Mouse (Mus musculus): ENCODE measurements around the gene Fbxo3. TPM values are rescaled to one million over a fixed set of nuclear protein-coding genes. Genes with fewer than 3 reads are reported as not detected.
A peak's percentile ranks its signal among the peaks of the same experiment; 100 is the strongest.
"Not testable (repeated sequence)": the region's sequence is repeated elsewhere in the genome, so short reads cannot be mapped to it uniquely, and the experiment has no call there.

Fbxo3 gene
- total RNA-seq, 2 experiments from 2014 or later = 49.2 to 49.8 TPM

DNA sequence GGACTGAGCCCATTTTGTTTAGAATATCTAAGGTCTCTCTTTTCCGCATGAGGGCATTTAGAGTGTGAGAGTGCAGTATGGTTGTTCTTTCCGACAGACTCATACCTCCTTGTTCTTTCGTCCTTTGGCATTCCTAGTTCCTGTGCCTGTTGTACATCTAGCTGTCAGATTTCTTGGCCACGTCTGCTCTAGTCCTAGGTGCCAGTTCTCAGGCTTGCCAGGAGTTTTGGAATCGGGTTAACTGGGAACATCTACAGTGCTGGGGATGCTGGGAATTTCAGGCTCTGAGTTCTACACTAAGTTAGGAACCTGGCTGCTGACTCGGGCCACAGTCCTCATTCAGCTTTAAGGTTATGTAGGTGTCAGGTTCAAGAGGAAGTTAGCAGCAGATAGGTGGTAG lies 8.1 kb downstream of the Fbxo3 start:
- no peak for ATAC-seq (ENCODE audit: poor library complexity, severe bottlenecking)

DNA sequence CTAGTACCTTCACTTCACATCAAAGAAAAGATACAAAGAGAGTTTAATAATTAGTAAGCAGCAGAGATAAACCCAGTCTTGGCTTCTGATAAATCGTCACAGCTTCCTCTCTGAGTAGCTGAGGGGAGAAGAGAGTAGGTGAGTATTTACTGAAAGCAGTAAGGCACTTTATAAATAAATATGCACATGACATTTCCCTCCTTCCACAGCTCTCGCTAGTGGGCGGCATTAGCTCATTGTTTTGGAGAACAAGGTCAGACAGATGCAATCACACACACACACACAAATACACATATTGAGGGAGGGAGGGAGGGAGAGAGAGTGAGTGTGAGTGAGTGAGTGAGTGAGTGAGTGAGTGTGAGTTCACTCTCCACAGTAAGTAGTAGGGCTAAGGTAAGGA lies 8.8 kb downstream of the Fbxo3 start:
- ATAC-seq (ENCODE audit: poor library complexity, severe bottlenecking) = no peak

DNA sequence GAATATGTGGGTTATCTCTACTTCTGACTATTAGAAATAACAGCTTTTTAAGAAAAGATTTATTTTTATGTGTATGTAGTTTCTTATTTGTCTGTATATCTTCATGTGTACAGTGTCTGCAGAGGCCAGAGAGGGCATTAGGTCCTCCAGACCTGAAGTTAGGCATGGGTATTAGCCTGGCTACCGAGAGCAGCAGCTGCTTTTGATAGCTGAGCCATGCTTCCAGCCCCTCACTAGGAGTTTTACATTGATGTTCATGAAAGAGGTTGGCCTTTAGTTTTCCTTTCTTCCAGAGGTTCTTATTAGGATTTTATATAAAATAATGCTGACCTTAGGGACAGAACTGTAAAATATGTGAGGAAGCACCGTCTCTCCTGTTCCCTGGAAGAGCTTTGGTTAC lies 10.7 kb downstream of the Fbxo3 start:
- no peak for ATAC-seq (ENCODE audit: poor library complexity, severe bottlenecking)

DNA sequence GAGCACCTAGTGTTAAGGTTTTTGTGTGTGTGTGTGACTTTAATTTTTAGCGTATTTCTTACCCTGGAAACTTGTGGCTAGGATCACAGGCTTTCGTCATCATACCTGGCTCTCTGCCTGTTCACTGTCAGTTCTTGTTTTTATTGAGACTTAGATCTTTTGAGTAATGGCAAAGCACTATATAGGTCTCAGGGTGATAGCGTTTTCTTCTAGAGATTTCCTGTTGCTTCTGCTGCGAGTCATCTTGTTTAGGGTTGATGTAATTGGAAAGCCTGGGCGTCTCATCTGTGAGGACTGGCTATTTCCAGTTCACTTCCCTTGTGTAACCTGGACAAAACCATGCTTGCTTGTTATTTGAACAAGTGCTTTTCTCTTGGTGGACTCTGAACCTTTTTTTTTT lies 14.1 kb downstream of the Fbxo3 start:
- no peak for ATAC-seq (ENCODE audit: poor library complexity, severe bottlenecking)

DNA sequence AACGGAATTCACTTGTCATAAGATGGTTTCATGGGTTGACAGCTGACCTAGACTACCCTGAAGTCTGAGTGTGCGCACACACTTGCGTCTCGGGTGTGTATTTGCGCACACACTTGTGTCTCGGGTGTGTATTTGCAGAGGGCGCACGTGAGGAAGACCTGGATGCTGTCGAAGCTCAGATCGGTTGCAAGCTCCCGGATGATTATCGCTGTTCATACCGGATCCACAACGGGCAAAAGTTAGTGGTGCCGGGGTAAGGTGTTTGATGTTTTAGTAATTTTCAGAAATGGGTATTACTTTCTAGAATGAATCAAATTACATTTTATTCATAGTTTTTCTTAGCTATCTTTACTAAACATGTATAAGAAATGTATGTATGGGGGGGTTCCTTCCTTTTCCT lies 15.2 kb downstream of the Fbxo3 start:
- no peak for ATAC-seq (ENCODE audit: poor library complexity, severe bottlenecking)

DNA sequence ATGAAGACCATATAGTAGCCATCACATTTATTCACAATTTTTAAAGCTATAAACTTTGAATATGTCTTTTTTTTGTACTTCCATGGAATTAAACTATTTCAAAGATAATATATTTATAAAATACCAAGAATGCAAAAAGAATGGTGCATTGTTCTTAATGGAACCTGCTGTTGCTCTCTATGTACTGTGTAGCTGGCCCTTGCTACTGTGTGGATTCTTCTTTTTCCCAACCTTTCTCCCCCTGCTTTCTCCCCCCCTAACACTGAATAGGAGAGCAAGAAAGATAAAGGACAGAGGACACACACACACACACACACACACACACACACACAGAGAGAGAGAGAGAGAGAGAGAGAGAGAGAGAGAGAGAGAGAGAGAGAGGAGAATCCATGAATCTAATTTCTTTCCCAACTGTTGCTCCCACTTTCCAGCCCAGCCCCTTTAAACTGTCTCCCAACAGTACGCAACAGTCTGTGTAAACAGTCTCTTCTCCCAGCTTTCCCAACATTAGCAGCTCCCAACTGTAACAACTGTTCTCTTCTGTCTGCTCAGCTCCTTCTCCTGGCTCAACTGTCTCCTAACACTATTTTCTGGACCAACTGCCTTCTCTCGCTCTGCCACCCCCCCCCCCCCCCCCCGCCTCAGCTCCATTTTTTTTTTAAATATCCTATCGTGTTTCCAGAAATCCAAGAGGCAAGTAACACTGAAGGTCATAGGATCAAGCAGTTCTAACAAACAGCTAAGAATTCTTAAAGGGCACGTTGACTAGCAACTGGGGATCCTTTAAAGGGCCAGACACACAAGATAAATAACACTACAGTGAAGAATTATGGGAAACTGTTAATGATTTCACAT lies 16.3 kb downstream of the Fbxo3 start:
- no peak for ATAC-seq (ENCODE audit: poor library complexity, severe bottlenecking)

DNA sequence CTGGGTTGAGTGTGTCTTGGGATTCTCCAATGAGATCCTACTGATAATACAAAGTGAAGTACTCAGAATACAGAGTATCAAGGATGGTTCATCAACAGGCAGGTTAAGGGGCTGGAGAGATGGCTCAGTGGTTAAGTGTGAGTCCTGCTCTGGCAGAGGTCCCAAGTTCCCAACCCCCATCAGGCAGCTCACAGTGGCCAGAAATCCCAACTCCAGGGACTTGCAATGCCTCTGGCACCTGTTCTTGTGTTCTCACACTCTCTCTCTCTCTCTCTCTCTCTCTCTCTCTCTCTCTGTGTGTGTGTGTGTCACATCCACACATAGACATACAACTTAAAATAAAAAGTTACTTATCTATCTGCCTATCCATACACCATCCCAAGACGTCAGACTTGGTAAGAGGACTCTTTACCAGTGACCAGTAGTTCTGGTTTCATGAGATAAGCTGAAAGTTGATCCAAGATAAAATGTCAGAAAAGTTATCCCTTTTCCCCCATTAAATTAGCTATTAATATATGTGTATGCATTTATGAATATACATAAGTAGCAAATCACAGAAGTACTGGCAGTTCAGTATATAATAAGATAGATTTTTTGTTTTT lies 17.1 kb downstream of the Fbxo3 start:
- no peak for ATAC-seq (ENCODE audit: poor library complexity, severe bottlenecking)

DNA sequence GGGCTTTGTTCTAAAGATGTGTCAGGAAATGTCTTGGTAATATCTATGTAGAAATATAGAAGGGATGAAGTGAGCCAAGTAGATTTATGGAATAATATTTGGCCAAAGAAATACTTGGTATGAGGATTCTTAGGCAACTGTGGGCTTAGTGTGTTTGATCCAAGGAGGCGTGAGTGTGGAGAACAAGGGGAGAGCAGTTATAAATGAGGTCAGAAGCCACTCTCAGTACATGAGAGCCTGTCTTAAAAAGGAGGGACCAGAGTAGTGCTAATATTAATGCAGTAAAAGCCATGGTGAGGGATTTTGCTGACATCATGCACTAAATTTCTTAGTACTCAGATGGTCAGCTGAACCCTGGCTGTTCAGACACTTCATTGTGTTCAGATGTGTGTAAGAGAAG lies 30.9 kb downstream of the Fbxo3 start:
- no peak for ATAC-seq (ENCODE audit: poor library complexity, severe bottlenecking)

DNA sequence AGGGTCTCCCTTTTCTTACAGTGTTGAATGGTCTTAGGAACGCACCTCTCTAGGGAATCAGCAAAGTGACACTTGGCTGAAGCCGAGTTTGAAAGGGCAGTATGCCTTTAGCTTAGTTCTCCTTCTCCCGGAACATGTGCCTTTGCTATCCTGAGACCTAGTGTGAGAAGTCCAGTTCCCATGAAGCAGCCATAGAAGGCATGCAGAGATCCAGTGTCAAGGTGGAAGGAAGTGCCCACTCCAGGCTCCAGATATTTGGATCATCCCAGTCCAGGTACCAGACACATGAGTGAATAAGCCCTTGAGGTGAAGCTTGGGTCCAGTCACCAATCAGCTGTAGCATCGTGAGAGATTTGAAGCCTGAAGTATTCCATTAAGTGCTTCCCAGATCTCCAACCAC lies 31.4 kb downstream of the Fbxo3 start:
- no peak for ATAC-seq (ENCODE audit: poor library complexity, severe bottlenecking)

DNA sequence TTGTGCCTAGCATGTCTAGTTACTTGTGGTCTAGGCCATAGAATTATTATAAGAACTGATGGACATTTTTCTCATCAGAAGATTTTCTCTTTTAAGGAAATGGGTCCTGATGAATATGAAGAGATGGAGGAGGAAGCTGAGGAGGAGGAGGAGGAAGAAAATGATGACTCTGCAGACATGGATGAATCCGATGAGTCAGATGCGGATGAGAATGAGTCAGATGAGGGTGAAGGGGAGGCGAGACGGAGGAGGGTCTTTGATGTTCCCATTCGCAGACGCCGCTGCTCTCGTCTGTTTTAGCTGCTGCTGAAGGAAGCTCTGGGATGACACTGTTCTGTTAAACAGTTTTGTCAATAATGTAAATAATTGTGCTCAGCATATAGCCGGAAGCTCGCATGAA lies 32.3 kb downstream of the Fbxo3 start:
- ATAC-seq (ENCODE audit: poor library complexity, severe bottlenecking) = no peak

DNA sequence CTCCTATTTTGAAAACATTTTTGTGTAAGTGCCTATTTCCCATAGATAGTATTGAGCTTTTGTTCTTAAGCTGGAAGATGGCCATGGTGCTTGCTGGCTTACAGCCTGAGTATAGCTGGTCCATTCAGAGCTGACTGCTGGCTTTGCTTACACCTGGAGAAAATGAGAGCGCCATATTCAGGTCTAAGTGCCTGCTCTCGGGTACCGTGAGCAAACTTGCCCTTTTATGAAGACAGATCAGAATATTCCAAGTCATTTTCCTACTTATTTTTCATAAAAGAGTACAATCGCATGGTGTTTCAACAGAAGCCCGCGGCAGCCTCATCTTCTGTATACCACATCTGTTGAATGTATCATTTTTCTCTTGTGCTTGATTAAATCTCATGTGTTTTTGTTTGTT lies 33.5 kb downstream of the Fbxo3 start:
- ATAC-seq (ENCODE audit: poor library complexity, severe bottlenecking) = no peak

DNA sequence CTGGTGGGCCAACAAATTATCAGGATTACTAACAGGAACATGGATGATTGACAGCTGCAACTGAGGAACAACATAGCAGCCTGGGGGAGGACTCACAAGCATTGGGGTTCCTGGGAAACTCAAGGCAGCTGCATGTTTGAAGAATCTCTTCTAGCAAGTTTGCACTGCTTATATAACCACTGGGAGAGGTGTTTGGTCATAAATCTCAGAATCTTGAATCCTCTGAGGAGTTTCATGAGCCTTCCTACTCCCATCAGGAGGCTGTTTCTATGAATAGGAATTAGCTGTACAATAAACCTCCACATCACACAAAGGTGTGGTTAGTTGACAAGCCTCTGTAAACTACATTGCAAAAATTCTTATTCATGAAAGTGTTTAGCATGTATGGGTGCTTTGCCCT lies 35.1 kb downstream of the Fbxo3 start:
- ATAC-seq (ENCODE audit: poor library complexity, severe bottlenecking) = no peak

DNA sequence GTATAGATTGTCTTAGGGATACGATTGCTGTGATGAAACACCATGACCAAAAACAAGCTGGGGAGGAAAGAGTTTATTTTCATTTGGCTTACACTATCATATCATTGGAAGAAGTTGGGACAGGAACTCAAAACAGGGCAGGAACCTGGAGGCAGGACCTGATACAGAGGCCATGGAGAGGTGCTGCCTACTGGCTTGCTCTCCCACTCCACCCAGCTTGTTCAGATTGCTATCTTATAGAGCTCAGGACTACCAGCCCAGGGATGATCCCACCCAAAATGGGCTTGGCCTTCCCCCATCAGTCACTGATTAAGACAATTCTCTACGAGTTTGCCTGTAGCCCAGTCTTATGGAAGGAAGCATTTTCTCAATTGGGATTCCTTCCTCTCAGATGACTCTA lies 36.6 kb downstream of the Fbxo3 start:
- no peak for ATAC-seq (ENCODE audit: poor library complexity, severe bottlenecking)

DNA sequence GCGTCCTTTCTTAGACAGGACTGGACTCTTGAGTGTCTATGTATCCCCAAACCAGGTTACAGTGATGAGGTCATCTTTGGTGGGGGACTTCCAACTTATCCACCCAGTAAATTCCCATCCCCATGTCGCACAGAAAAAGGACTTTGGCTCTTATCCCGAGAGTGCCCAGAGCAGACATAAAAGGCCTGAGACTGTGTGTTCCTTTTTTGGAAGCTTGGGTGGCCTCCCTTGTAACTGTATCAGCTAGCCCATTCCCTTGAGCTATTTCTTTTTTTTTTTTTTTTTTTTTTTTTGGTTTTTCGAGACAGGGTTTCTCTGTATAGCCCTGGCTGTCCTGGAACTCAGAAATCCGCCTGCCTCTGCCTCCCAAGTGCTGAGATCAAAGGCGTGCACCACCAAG lies 38.0 kb downstream of the Fbxo3 start, which contains the start of gene Gm10912:
Gene Gm10912 (plus strand): TSS at position 301 of the 400 bp plus-strand sequence.
- not testable (repeated sequence) for ATAC-seq (ENCODE audit: poor library complexity, severe bottlenecking)

DNA sequence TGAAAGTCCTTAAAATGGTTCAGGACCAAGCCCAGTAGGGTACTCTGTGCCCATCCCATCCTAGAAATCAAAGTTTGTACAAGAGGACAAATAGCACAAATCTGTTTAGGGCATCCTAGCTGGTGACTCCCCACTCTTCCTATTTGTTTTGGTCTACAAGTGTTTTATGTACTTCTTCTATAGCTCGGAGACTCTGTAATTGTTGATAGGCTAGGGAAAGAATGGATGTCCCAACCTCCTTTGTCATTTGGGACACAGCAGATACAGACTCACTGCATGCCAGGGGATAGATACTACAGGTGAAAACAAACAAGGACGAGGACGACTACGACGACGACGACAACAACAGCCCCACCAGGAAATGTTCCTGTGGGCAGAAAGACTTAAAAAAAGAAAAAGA lies 40.9 kb downstream of the Fbxo3 start, which contains the start of gene Gm10799:
Gene Gm10799 (minus strand): TSS at position 101 of the 400 bp plus-strand sequence.
- ATAC-seq (ENCODE audit: poor library complexity, severe bottlenecking) = not testable (repeated sequence)

DNA sequence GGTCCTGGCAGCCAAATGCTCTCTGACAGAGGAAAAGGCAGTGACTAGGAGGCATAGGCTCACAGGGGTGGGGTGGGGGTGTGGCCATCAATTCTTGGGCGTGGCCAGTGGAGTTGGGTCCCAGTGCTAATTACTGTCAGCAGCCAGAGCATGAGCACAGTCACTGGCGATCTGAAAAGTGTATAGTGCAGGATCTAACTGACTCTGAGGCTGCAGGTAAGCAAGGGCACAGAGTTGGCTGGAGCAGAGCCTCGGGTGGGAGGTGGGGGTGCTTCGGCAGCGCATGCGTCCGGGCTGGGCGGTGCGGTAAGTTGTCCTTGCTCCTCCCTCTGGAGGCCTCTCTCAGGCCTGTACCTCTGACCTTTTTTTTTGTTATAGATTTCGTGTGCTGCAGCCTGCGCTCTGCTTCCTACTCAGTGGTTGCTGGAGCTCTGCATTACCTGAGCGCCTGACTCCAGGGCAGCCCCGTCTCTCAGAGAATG lies 42.2 kb downstream of the Fbxo3 start, which contains the start of gene Cd59b:
Gene Cd59b (plus strand): TSS at position 146 of the 482 bp plus-strand sequence.
- ATAC-seq (ENCODE audit: poor library complexity, severe bottlenecking) = peak; percentile 94

DNA sequence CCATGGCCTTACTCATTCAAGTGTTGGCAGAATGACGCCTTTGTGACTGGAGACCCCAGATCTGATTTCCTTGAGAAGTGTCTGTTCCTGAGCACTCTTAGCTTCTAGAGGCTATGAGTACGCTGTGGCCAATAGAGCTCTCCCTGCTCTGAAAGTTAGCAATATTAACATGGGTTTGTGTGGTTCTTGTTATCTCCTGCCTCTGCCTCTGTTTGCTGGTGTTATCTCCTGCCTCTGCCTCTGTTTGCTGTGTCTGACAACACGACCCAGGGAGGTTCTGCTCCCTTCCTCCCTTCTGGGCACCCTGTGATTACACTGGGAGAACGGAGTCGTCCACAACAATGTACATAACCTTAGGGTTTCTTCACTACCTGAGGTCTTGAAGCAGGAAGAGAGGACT lies 50.8 kb downstream of the Fbxo3 start:
- peak; percentile 43 for ATAC-seq (ENCODE audit: poor library complexity, severe bottlenecking)

DNA sequence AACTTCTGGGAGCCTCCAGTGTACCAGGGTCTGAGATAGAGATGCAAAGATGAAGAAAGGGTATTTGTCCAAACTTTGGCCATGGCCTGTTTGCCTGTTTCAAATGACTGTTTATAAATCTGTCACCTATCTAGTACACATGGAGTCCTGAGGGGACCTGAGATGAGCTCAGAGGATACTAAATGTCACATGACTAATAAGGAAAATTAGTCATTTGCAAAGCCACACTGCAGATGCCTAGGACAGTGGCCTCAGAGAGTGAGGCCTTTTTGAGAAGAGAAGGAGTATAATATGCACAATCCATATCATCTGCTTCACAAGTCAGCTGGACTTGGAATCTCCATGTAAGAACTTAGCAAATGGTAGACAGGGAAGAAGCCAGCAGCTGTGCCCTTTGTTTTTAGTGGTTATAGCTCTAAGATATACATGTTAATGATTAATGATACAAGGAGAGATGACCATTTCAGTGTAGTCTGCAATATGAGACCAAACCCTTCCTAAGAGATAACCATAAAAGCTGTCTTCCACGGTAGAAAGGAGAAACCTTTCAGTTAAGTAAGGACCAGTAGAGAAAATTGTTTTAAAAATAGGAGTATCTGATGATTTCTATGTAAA lies 54.0 kb downstream of the Fbxo3 start:
- not testable (repeated sequence) for ATAC-seq (ENCODE audit: poor library complexity, severe bottlenecking)

DNA sequence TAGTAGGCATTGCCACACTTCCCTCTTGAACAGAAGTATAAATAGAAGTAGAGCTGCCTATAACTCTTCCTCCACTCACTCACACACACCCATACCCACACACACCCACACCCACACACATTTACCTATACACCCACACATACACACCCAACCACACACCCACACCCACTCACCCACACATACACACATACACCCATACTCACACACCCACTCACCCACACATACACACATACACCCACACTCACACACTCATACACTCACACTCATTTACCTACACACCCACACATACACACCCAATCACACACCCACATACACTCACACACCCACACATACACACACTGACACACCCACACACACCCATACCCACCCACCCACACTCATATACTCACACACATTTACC lies 55.0 kb downstream of the Fbxo3 start:
- no peak for ATAC-seq (ENCODE audit: poor library complexity, severe bottlenecking)

DNA sequence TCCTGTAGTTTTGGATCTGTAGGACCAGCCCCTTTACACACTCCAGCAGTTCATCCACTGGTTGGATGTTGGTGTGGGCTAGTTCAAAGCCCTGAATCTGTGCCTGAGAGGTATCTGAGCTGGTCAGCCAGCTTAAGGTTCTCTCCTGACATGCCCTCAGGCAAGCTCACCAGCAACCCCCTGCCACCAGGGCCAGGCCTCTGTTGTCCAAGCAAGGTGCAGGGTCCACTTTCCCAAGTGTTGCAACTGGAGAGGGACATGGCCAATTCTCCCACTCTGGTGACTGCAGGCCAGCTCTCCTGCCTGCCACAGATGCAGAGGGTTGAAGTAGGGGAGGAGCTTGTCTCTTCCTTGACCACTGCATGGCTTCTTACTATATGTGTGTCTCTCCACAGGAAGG lies 56.5 kb downstream of the Fbxo3 start:
- ATAC-seq (ENCODE audit: poor library complexity, severe bottlenecking) = not testable (repeated sequence)

DNA sequence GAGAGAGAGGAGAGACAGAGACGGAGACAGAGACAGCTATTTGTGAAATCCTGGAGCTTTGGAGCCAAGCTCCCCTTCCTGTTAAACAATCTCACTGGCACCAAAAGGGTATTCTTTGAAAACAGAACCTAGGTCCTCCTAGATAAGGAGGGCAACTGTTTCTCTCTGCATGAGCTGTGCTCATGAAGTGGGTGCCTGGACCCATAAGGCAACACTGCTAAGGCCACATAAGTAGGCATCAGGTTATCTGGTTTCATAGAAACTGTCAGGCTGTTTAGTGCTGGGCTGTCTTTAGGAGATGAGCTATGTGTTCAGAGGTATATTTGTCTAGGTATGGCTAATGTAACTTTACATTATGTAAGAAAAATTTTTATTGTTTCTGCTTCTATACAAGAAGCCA lies 60.0 kb downstream of the Fbxo3 start:
- ATAC-seq (ENCODE audit: poor library complexity, severe bottlenecking) = not testable (repeated sequence)

DNA sequence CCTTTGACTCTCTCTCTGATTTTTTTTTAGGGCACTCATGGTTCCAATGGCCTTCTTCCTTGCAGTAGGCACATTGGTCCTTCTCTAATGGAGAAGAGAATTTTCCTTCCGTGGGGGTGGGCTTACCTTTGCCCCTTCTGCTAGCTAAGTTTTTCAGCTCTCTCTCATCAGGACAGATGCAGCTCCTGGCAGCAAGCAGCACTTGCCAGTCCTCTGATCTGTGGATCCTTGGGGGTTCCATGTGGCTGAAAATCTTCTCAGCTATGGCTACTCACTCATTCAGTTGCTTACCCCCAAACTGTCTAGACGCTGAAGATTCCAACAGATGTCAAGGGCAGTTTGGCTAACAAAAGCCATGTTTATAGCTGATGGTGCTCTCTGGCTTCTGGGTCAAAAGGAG lies 65.8 kb downstream of the Fbxo3 start:
- ATAC-seq (ENCODE audit: poor library complexity, severe bottlenecking) = no peak

Measured in megakaryocyte, adult 5-6 weeks (primary cell).